Mouse (Mus musculus) bone marrow, adult 2 months (tissue): ENCODE measurements at regions not wholly inside any gene's neighbourhood (a gene's known extent, or its start where the extent isn't known, plus 50 kb on each side); places are given as distances from the start of the nearest gene placed in this dataset.

Experiments used
- CTCF ChIP-seq: fragments of 200-500 bp; IDR thresholded peaks from 2 replicates; pipeline ENCODE4 v1.5.1; 2011; ENCODE audit warnings: low read length, control low read depth; ENCODE audit not compliant: control insufficient read depth, insufficient read depth
- POLR2A ChIP-seq: fragments of 200-500 bp; IDR thresholded peaks from 2 replicates; pipeline ENCODE4 v1.6.1; 2011; ENCODE audit warnings: low read depth, mild to moderate bottlenecking, control low read depth, low read length, borderline replicate concordance; ENCODE audit not compliant: control insufficient read depth

GRCm38 (mm10) chr2:178958829-178959228 lies 483.4 kb upstream of the Cdh4 start:
- no peak for TF ChIP-seq CTCF
- no peak for TF ChIP-seq POLR2A
